Mouse (Mus musculus): ENCODE measurements around the gene H2afx.

Gene H2afx

DNA sequence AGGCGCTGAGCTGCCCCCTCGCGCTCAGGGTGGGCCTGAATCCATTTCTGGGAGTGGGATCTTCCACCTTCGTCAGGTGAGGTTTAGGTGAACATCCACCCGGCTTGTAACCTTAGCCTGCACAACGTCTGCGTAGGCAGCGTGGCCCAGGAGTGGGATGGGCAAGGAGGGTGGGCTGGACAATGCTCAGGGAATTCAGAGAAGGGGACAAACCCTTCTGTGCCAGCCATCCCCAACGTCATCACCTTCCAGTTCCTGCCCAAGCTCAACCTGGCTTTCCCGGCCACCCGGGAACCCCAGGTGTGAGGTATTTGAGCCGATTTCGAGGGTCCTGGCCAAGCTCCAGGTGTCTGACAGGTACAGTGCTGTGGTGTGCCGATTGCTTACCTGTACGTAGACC is 45.4 kb downstream of the H2afx start:
- no peak for DNase-seq (ENCODE audit: low spot score)

DNA sequence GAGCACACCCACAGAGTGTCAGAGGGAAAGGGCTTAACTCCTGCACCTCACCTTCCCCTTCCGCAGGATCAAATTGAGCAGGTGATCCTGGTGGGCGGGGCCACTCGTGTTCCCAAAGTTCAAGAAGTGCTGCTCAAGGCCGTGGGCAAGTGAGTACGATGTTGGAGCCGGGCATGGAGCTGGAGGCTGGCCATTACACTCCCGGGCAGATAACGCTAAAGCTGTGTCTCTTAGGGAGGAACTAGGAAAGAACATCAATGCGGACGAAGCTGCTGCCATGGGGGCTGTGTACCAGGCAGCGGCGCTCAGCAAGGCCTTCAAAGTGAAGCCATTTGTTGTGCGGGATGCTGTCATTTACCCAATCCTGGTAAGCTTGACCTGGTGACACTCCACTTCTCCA is 50.1 kb downstream of the H2afx start:
- DNase-seq (ENCODE audit: low spot score): no peak
